ENCODE assay signal across 7 mouse cellular contexts in genomic region chr17:84258638-84259261, GRCm38 (mm10).
A peak's percentile ranks its signal among the peaks of the same experiment; 100 is the strongest.
DNase-seq lines count a peak whose midpoint lies in the region; ATAC-seq lines count a peak whose summit lies in the region.

No protein-coding gene starts in this region.

- DNase-seq in Muller cell, postnatal 12 days (ENCODE audit: inconsistent ontology term), result peak; percentile 20
- DNase-seq in brain, adult 2 months (ENCODE audit: low read depth, low spot score), result peak; percentile 86
- peak; percentile 44 to 52 for DNase-seq in frontal cortex, postnatal 14 days (ENCODE audit: low spot score in 2 of 2)
- DNase-seq in left cerebral cortex, adult 8-10 months (ENCODE audit: low spot score in 2 of 2), result peak; percentile 25 to 74
- DNase-seq in right cerebral cortex, postnatal 25 days, result peak; percentile 71
- no peak for DNase-seq in thymus, postnatal 4 days

- ATAC-seq in megakaryocyte-erythroid progenitor cell, adult 5-6 weeks (replicated peaks; ENCODE audit: low FRiP score, low TSS enrichment, poor library complexity, severe bottlenecking), result no peak
